Mouse (Mus musculus) ES-Bruce4 (cell line): ENCODE results near the gene Rassf3.

ENCODE experiments used
- CTCF ChIP-seq: IDR thresholded peaks from one replicate; pipeline ENCODE4 v1.8.1; 2011; ENCODE audit warnings: low read depth, low read length
- EP300 ChIP-seq: IDR thresholded peaks from 2 replicates; pipeline ENCODE4 v1.6.1; 2011; ENCODE audit warnings: low read depth, low read length; ENCODE audit not compliant: insufficient read depth
- POLR2A ChIP-seq: IDR thresholded peaks from one replicate; pipeline ENCODE4 v1.8.1; 2011; ENCODE audit warnings: low read length; ENCODE audit not compliant: insufficient read depth

DNA sequence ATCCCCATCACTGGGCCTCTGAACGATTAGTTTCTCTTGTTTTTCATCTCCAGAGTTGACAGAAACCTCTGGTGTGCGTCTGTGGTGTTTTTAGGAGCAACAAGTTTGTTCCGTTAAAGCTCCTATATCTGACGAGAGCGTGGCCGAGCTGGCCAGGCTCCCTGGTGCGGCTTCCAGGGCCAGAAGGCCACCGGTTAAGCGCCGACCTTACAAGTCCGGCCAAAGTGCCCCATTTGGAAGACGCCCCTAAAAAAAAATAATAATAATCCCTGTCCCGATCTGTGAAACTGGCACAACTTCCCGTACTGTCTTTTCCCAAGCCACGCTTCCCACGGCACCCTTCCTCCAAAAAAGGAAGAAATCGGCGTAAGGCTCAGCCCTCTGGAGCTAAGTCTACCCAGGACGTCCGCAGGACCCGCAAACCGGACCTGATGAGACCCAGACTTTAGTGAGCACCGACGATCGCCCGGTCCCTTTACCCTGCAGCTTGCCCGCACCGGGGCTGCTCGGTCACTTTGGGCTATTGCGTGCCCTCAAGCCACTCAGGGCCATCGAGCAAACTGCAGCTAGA lies 961 bp downstream of the Rassf3 start:
- TF ChIP-seq CTCF (no peak), EP300 (no peak), POLR2A (no peak)
